Mouse (Mus musculus) kidney, postnatal 0 days (tissue): ENCODE data around the gene Kif17. TPM values are rescaled to one million over a fixed set of nuclear protein-coding genes. Genes with fewer than 3 reads are reported as not detected.

Source experiments
- ATAC-seq: fragments of 200-750 bp; cut with Nextera tagmentation; replicated peaks from 2 replicates; pipeline ENCODE4 v1.8.0; 2017; ENCODE audit warnings: low read depth, moderate number of reproducible peaks, moderate TSS enrichment, moderate library complexity; ENCODE audit not compliant: low FRiP score
- DNase-seq: peaks from one replicate; pipeline ENCODE4 v3.0.0-alpha.2; 2016; ENCODE audit warnings: low spot score
- H3K27ac ChIP-seq: fragments of 300-500 bp; sonication (generic); 2 replicates; pipeline ENCODE4 v1.5.1; 2014; ENCODE audit warnings: mild to moderate bottlenecking
- H3K27me3 ChIP-seq: fragments of 300-500 bp; sonication (generic); 2 replicates; pipeline ENCODE4 v1.6.1; 2014; ENCODE audit warnings: low read length, mixed read lengths; ENCODE audit not compliant: insufficient read depth
- H3K36me3 ChIP-seq: fragments of 300-500 bp; sonication (generic); 2 replicates; pipeline ENCODE4 v1.6.1; 2014; ENCODE audit warnings: low read length, mixed read lengths; ENCODE audit not compliant: insufficient read depth
- H3K4me1 ChIP-seq: fragments of 300-500 bp; sonication (generic); replicated peaks from 2 replicates; pipeline ENCODE4 v1.6.1; 2014; ENCODE audit warnings: antibody characterized with exemption, low read length, mixed read lengths; ENCODE audit not compliant: insufficient read depth
- H3K4me2 ChIP-seq: fragments of 300-500 bp; sonication (generic); 2 replicates; pipeline ENCODE4 v1.6.1; 2014; ENCODE audit warnings: mild to moderate bottlenecking, low read length, moderate library complexity, mixed read lengths
- H3K4me3 ChIP-seq: fragments of 300-500 bp; sonication (generic); replicated peaks from 2 replicates; pipeline ENCODE4 v1.5.1; 2014; ENCODE audit warnings: low read depth, low read length
- H3K9ac ChIP-seq: fragments of 300-500 bp; sonication (generic); 2 replicates; pipeline ENCODE4 v1.6.1; 2014; ENCODE audit warnings: low read depth, low read length
- H3K9me3 ChIP-seq: fragments of 300-500 bp; sonication (generic); replicated peaks from 2 replicates; pipeline ENCODE4 v1.6.1; 2016; ENCODE audit warnings: low read length, inconsistent platforms, mixed read lengths
- CTCF ChIP-seq: IDR thresholded peaks from 2 replicates; pipeline ENCODE4 v1.5.1; 2016; ENCODE audit warnings: antibody characterized with exemption, low read depth, mild to moderate bottlenecking, moderate library complexity
- WGBS: fragments of 180-500 bp; shearing (Covaris S2); extraction: QIAGEN DNeasy Blood & Tissue Kit; methylation state at CpG from one replicate; pipeline ENCODE4 v1.1.7; 2014; 5-methylcytosine and 5-hydroxymethylcytosine counted together
- polyA plus RNA-seq: library from polyadenylated mRNA; unstranded; fragments of >200 nt; fragmentation: Nextera tagmentation; extraction: Ambion mirVana; gene quantifications from 2 replicates; pipeline ENCODE4 v1.2.1, GENCODE M21; 2015

Gene Kif17
- polyA plus RNA-seq, 1 experiment from 2014 or later, result 0.66 TPM

DNA sequence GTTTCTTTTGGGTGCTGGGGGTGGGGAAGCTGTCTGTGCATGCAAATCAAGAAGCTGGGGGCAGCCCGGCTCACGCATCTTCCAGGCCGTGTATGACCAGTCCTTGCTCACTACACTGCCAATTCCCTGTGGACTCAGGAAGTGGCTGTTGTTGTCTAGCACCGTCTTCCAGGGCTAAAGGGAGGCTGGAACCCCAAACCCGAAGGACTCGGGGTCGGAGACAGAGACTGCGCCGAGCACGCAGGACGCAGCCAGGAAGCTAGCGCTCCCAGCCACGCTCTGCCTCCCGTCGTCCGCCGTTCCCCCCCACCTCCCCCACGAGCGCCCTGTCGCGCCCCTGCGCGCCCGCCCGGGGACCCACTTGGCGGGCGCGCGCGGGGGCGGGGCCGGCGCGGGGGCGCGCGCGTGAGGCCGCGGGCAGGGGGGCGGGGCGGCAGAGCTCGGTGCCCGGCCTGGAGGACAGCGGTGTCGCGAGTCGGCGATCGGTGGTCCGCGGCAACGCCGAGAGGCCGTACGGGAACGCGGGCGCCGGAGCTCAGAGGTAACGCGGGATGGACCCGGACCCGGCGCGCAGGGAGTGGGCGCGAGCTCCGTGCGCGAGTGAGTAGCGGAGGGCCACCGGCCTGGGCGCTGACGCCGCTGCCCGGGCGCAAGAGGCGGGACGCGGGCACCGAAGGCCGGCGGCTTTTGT lies 33.9 kb upstream of the Kif17 start, which contains the start of gene Hp1bp3:
Gene Hp1bp3 (plus strand): TSS at position 97 of the 691 bp plus-strand sequence.
- H3K27ac ChIP-seq, result peak within 1 kb of the TSS; percentile 100
- WGBS, result 1% methylated on average over 64 of the region's 84 CpGs
- no peaks in the 10 kb centered on the region for H3K9me3 ChIP-seq
- ATAC-seq (peak; percentile 65), DNase-seq (peak; percentile 82)
- TF ChIP-seq CTCF, result no peak
- peak within 1 kb of the TSS; percentile 79 for H3K4me2 ChIP-seq
- no peaks in the 10 kb centered on the region for H3K27me3 ChIP-seq
- H3K4me1 ChIP-seq, result peaks cover 10% of the 10 kb centered on the region
- peak within 1 kb of the TSS; percentile 98 for H3K9ac ChIP-seq
- H3K36me3 ChIP-seq, result no peaks in the 10 kb centered on the region
- H3K4me3 ChIP-seq, result peak within 1 kb of the TSS; percentile 96

DNA sequence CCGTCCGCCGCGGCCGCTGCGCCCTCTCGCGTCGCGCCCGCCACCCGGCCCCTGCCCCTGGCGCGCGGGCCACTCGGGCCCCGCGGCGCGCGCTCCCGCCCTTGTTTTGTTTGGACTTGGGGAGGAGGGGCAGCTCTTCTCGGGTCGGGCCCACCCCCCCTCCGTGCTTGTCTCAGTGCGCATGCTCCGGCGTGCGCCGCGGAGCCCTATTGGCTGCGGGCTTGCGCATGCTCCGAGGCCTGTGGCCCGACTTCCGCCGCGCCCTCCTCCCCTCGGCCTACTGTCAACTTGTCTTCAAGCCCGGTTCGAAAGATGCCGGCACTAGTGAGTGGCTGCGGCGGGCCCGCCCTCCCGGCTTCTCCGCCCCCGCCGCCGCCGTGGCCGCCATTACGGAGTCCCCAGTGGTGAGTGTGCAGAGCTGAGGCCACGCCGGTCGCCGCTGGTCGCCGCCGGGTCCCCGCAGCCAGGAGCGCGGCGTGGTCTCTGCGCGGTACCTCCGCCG lies 33.3 kb upstream of the Kif17 start:
- peak overlapping the region; percentile 96 for H3K4me3 ChIP-seq
- ATAC-seq (peak; percentile 97), DNase-seq (peak; percentile 98)
- peak overlapping the region; percentile 100 for H3K27ac ChIP-seq
- under 1% methylated on average over 49 of the region's 68 CpGs for WGBS
- peaks cover 10% of the 10 kb centered on the region for H3K4me1 ChIP-seq
- H3K4me2 ChIP-seq, result peak overlapping the region; percentile 79
- H3K9ac ChIP-seq, result peak overlapping the region; percentile 98
- TF ChIP-seq CTCF, result no peak
- H3K36me3 ChIP-seq, result no peaks in the 10 kb centered on the region
- H3K27me3 ChIP-seq, result no peaks in the 10 kb centered on the region
- H3K9me3 ChIP-seq, result no peaks in the 10 kb centered on the region

DNA sequence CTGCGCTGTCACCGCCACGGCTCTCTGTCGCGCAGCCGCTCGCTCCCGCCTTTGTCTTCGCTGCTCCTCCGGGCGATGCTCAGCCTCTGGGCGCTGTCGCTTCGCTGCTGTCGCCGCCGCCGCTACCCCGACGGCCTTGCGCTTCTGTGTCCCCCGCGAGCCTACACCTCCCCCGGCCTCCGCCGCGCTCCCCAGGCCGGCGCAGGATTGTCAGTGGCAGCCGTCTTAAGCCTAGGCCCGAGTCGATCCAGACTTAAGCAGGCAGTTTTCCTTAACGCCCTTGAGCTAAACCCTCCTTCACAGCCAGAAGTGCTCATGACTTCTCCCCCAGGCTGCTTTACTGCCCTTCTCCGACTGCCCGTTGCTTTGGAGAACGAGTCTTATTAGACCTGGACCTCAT lies 32.8 kb upstream of the Kif17 start:
- H3K9me3 ChIP-seq, result no peaks in the 10 kb centered on the region
- DNase-seq (peak; percentile 16), ATAC-seq (peak; percentile 3; the same call in 1 of the 2 replicates)
- H3K9ac ChIP-seq, result peak overlapping the region; percentile 98
- peak overlapping the region; percentile 79 for H3K4me2 ChIP-seq
- H3K36me3 ChIP-seq, result peaks cover 5% of the 10 kb centered on the region; the same call in 1 of the 2 replicates
- no peaks in the 10 kb centered on the region for H3K27me3 ChIP-seq
- peak overlapping the region; percentile 93 for H3K27ac ChIP-seq
- H3K4me1 ChIP-seq, result peaks cover 10% of the 10 kb centered on the region
- TF ChIP-seq CTCF, result no peak
- H3K4me3 ChIP-seq, result peak overlapping the region; percentile 96
- WGBS, result under 1% methylated on average over 27 of the region's 36 CpGs

DNA sequence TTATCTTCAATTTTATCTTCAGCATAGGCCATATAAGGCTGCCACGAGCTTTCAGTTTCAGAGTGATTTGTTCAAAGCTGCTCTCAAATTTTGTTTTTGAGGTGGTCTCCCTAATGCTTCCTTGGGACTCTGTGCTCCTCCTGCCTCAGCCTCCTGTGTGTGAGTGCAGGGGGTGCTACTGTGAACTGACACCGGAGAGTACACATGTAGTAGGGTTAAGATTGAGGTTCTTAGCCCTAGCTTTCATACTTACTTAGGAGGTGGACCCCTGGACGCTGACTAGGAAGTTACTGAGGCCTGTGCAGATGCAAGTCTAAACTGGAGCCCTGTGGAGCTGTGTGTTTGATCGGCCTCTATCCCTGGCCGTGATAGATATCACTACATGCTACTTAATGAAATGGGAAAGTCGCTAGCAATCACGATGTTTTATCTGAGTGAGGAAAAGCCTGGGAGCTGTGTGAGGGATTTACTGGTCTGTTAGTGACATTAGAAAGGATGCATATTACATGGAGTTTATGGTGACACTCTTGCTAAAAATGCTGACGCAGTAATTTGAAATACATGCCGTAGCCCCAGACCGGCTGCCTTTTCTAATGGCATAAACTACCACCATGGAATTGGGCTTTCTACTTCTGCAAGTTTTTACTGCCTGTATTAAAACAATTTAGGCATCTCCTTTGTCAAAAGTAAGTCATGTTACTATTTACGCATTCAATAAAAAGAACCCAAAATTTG lies 32.1 kb upstream of the Kif17 start:
- Histone ChIP-seq H3K4me3 (peak overlapping the region; percentile 96), H3K9ac (peak overlapping the region; percentile 98; the same call in 1 of the 2 replicates), H3K4me2 (peak overlapping the region; percentile 79), H3K4me1 (peaks cover 10% of the 10 kb centered on the region), H3K36me3 (peaks cover 8% of the 10 kb centered on the region; the same call in 1 of the 2 replicates), H3K9me3 (no peaks in the 10 kb centered on the region), H3K27ac (peak overlapping the region; percentile 93), H3K27me3 (no peaks in the 10 kb centered on the region)
- 67% methylated on average over 11 of the region's 11 CpGs for WGBS
- TF ChIP-seq CTCF, result no peak
- no peak for ATAC-seq
- DNase-seq, result no peak

DNA sequence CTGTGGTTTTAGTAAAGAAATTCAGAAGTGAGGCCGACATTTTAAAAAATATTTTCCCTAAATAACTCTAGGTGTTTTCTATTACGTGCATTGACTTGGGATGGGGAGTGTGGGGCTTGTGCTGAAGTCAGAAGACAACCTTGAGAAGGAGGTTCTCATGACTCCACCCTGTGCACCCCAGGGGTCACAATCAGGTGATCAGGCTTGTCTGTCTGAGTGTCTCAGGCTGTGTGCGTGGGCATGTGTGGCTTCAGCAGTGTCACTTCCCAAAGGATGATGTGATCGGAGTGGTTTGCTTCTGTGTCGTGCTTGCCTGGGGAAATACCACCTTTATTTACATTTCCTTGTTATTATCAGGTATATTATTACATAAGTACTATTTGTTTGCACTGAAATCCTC lies 30.9 kb upstream of the Kif17 start:
- Histone ChIP-seq H3K36me3 (peaks cover 13% of the 10 kb centered on the region; the same call in 1 of the 2 replicates), H3K4me2 (no peak overlapping the region), H3K27ac (no peak overlapping the region), H3K4me3 (no peak overlapping the region), H3K4me1 (peaks cover 10% of the 10 kb centered on the region), H3K9me3 (no peaks in the 10 kb centered on the region), H3K9ac (no peak overlapping the region), H3K27me3 (no peaks in the 10 kb centered on the region)
- DNase-seq (no peak), ATAC-seq (no peak)
- no peak for TF ChIP-seq CTCF
- 87% methylated on average over 5 of the region's 5 CpGs for WGBS

DNA sequence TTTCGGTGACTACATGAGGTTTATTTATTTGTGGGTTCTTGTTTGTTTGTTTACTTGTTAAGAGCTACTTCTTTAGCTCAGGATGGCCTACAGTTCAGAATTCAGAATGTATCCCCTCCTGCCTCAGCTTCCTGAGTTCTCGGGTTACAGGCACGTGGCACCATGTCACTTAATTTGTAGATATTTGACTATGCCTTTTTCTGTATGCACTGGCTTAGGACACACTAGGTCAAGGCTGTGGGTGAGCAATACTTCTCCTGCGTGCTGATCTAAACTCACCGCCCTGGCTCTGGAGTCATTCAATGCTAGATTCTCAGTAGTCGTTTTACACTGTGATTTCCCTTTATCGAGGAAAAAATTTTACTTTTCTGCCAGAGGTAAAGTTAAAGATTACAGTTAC lies 29.5 kb upstream of the Kif17 start:
- whole genome bisulfite sequencing, result 78% methylated on average over 7 of the region's 7 CpGs
- Histone ChIP-seq H3K4me2 (no peak overlapping the region), H3K9ac (no peak overlapping the region), H3K27ac (no peak overlapping the region), H3K36me3 (peaks cover 20% of the 10 kb centered on the region), H3K4me1 (peaks cover 10% of the 10 kb centered on the region), H3K9me3 (no peaks in the 10 kb centered on the region), H3K27me3 (no peaks in the 10 kb centered on the region), H3K4me3 (no peak overlapping the region)
- ATAC-seq (no peak), DNase-seq (no peak)
- TF ChIP-seq CTCF, result no peak
